Mouse (Mus musculus) bone marrow macrophage, adult 2 months (primary cell): Measurements from ENCODE around the gene Pcp4l1. TPM values are rescaled to one million over a fixed set of nuclear protein-coding genes. Genes with fewer than 3 reads are reported as not detected.

ENCODE experiments used
- H3K27ac ChIP-seq: 2 replicates; pipeline ENCODE4 v1.5.1; 2012; ENCODE audit warnings: low read depth, low read length; ENCODE audit not compliant: insufficient read depth
- H3K4me1 ChIP-seq: 2 replicates; pipeline ENCODE4 v1.6.1; 2012; ENCODE audit warnings: low read length; ENCODE audit not compliant: control insufficient read depth, insufficient read depth
- H3K4me3 ChIP-seq: 2 replicates; pipeline ENCODE4 v1.5.1; 2012; ENCODE audit warnings: mild to moderate bottlenecking, low read length, moderate library complexity; ENCODE audit not compliant: insufficient read depth
- CTCF ChIP-seq: IDR thresholded peaks from 2 replicates; pipeline ENCODE4 v1.5.1; 2012; ENCODE audit warnings: low read depth, mild to moderate bottlenecking, low read length, moderate library complexity
- POLR2A ChIP-seq: IDR thresholded peaks from 2 replicates; pipeline ENCODE4 v1.6.1; 2012; ENCODE audit warnings: mild to moderate bottlenecking, low read depth, low read length, borderline replicate concordance
- polyA plus RNA-seq: library from polyadenylated mRNA; stranded (reverse); fragments of >200 nt; gene quantifications from 2 replicates; pipeline ENCODE4 v1.2.4, GENCODE M21; 2012; ENCODE audit not compliant: missing spikeins, insufficient read depth, insufficient read length

Gene Pcp4l1
- polyA plus RNA-seq, 1 experiment = 145 TPM

GRCm38 (mm10) chr1:171222238-171223155 is 26.4 kb upstream of the Pcp4l1 start, which contains the start of gene Tomm40l:
Gene Tomm40l, minus strand, starts transcription at chr1:171222514.
- Histone ChIP-seq H3K27ac (peak within 1 kb of the TSS; percentile 42), H3K4me1 (peaks cover 41% of the 10 kb centered on the region), H3K4me3 (peak within 1 kb of the TSS; percentile 78)
- TF ChIP-seq CTCF = no peak
- no peak; the same call in 1 of the 2 replicates for TF ChIP-seq POLR2A

- H3K4me1 ChIP-seq = peaks cover 33% of the 10 kb centered on the region
- peak overlapping the region; percentile 42 for H3K27ac ChIP-seq
- TF ChIP-seq POLR2A (0 out of 2 replicates have a peak, but pooled peaks have one; percentile 3), CTCF (no peak)
- H3K4me3 ChIP-seq = peak overlapping the region; percentile 78
Observed at GRCm38 (mm10) chr1:171221281-171222193, 25.5 kb upstream of the Pcp4l1 start.

- TF ChIP-seq POLR2A (no peak), CTCF (peak; percentile 74)
- Histone ChIP-seq H3K27ac (peak overlapping the region; percentile 42; the same call in 1 of the 2 replicates), H3K4me3 (peak overlapping the region; percentile 78)
Observed at GRCm38 (mm10) chr1:171220871-171221270, 24.8 kb upstream of the Pcp4l1 start.

DNA sequence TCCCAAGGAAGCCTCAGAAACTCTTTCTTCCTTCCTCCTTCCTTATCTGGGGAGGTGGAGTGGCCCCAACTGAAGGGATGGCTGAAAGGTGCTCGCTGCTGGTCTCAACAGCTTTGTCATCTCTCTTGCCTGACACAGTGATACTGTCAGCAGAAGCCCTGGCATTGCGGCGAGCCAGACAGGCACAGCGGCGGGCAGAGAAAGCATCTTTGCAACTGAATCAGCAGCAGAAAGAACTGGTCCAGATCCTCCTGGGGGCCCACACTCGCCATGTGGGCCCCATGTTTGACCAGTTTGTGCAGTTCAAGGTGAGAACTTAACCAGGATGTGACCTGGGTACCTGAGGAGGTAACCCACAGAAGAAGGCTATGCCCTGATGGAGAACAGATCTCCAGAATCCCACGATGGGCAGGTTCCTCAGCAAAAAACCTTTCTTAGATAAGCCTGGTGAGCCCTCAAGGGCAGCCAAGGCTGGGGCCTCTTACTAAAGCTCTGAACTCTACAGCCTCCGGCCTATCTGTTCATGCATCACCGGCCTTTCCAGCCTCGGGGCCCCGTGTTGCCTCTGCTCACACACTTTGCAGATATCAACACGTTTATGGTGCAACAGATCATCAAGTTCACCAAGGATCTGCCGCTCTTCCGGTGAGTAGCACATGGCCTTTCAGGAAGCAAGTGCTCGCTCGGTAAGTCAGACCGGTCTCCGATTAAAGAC is 20.3 kb upstream of the Pcp4l1 start:
- TF ChIP-seq POLR2A (no peak), CTCF (no peak)
- no peak overlapping the region for H3K27ac ChIP-seq

More at GRCm38 (mm10) chr1:171220871-171221270, 24.8 kb upstream of the Pcp4l1 start:
- H3K4me1 ChIP-seq = peaks cover 31% of the 10 kb centered on the region

GRCm38 (mm10) chr1:171213801-171214496 is 17.9 kb upstream of the Pcp4l1 start, which contains the start of gene Nr1i3:
Gene Nr1i3, plus strand, starts transcription at chr1:171213970.
- Histone ChIP-seq H3K4me1 (peaks cover 31% of the 10 kb centered on the region), H3K4me3 (no peak within 1 kb of the TSS), H3K27ac (no peak within 1 kb of the TSS)
- no peak for TF ChIP-seq POLR2A
- no peak for TF ChIP-seq CTCF

More for the DNA sequence above, 20.3 kb upstream of the Pcp4l1 start:
- H3K4me1 ChIP-seq = peaks cover 18% of the 10 kb centered on the region
- H3K4me3 ChIP-seq = no peak overlapping the region

GRCm38 (mm10) chr1:171212854-171213253 is 16.8 kb upstream of the Pcp4l1 start:
- Histone ChIP-seq H3K27ac (no peak overlapping the region), H3K4me1 (peaks cover 31% of the 10 kb centered on the region), H3K4me3 (no peak overlapping the region)

GRCm38 (mm10) chr1:171209409-171209808 is 13.3 kb upstream of the Pcp4l1 start:
- H3K4me1 ChIP-seq = peaks cover 28% of the 10 kb centered on the region
- TF ChIP-seq POLR2A = no peak
- no peak for TF ChIP-seq CTCF
- H3K4me3 ChIP-seq = no peak overlapping the region
- no peak overlapping the region for H3K27ac ChIP-seq

More at GRCm38 (mm10) chr1:171212854-171213253, 16.8 kb upstream of the Pcp4l1 start:
- TF ChIP-seq CTCF (no peak), POLR2A (no peak)

DNA sequence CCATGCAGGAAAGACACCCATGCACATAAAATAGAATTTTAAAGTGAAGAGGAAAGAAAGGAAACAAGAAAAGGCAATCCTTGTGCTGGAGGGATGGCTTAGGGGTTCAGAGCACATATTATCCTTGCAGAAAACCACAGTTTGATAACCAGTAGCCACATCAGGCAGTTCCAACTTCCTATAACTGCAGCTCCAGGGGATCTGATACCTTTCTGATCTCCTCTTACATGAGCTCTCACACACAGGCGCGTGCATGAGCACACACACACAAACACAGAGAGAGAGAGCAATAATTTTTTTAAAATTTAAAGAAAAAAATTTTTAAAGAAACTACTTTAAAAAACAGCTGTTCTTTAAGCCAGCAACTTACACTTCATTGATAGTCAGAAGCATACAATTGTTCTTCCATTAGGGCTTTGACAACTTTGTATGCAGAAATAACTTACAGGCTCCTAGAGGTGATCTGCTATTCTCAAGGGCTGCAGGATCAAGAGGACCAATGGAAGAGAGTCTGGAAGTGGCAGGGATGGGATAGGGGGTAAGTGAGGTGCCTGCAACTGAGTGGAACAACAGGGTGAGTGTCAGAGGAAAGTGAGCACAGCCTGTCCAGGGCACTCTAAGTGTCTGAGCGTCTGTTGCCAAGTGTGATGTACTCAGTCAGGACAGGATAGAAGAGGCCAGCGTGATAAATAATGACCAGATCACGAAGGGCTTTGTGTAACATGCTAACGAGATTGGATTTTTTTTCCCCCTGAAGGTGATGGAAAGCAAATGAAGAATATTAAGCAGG is 9.8 kb upstream of the Pcp4l1 start:
- H3K4me3 ChIP-seq = no peak overlapping the region
- TF ChIP-seq CTCF = no peak
- H3K27ac ChIP-seq = no peak overlapping the region
- peaks cover 16% of the 10 kb centered on the region for H3K4me1 ChIP-seq
